Mouse (Mus musculus) inflammation-experienced regulatory T-cells, adult 16 weeks (primary cell): Measurements from ENCODE around the gene Odf3. TPM values are rescaled to one million over a fixed set of nuclear protein-coding genes. Genes with fewer than 3 reads are reported as not detected.

ENCODE experiments used
- polyA plus RNA-seq: library from polyadenylated mRNA; unstranded; fragments of 100-300 nt; shearing (Covaris generic); gene quantifications from one replicate; pipeline ENCODE4 v1.2.1, GENCODE M21; 2017

Gene Odf3
- not detected for polyA plus RNA-seq

GRCm38 (mm10) chr7:140847755-140848580, at the start of gene Odf3:
Gene Odf3, plus strand, starts transcription at chr7:140847805.

GRCm38 (mm10) chr7:140821653-140822329, 25.8 kb upstream of the Odf3 start, which contains the start of gene Zfp941:
Gene Zfp941, minus strand, starts transcription at chr7:140822178.

GRCm38 (mm10) chr7:140834968-140835757, 12.4 kb upstream of the Odf3 start, which contains the start of gene Urah:
Gene Urah, plus strand, starts transcription at chr7:140835018.

GRCm38 (mm10) chr7:140844905-140845665, 2.5 kb upstream of the Odf3 start, which contains the start of gene Scgb1c1:
Gene Scgb1c1, plus strand, starts transcription at chr7:140845547.

GRCm38 (mm10) chr7:140855860-140856784, 8.5 kb downstream of the Odf3 start, which contains the start of gene Gm45785:
Gene Gm45785, minus strand, starts transcription at chr7:140856331.

GRCm38 (mm10) chr7:140856785-140857549, 9.4 kb downstream of the Odf3 start, which contains the start of gene Ric8a:
Gene Ric8a, plus strand, starts transcription at chr7:140856957.

DNA sequence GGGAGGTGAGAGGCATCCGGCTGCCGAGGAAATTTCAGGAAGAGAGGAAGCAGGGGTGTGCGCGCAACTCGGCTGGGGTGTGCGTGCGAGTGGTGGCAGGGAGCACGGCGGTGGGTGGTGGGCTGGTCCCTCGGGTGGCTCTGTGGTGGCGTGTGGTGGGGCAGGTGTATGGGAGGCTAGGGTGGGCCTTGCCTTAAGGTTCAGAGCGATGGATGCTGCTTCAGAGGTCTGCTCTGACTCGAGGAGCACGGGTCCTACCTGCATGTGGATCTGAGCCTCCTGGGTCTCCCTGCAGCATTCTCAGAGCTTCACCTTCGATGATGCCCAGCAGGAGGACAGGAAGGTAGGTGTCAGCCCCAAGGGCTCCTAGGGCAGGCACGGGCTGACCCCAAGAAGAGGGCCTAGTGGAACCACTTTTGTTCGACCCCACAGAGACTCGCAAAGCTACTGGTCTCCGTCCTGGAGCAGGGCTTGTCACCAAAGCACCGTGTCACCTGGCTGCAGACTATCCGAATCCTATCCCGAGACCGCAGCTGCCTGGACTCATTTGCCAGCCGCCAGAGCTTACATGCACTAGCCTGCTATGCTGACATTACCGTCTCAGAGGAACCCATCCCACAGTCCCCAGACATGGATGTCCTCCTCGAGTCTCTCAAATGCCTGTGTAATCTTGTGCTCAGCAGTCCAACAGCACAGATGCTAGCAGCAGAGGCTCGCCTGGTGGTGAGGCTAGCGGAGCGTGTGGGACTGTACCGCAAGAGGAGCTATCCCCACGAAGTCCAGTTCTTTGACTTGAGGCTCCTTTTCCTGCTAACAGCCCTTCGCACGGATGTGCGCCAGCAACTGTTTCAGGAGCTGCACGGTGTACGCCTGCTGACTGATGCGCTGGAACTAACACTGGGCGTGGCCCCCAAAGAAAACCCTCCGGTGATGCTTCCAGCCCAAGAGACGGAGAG, 10.2 kb downstream of the Odf3 start, which contains the start of gene Bet1l:
Gene Bet1l, minus strand, starts transcription at position 28 of the 956 bp plus-strand sequence.

GRCm38 (mm10) chr7:140881696-140882468, 34.3 kb downstream of the Odf3 start, which contains the start of the genes Psmd13 and Sirt3:
Gene Psmd13, plus strand, starts transcription at chr7:140881968.
Gene Sirt3, minus strand, starts transcription at chr7:140882309.

GRCm38 (mm10) chr7:140900220-140900619, 52.6 kb downstream of the Odf3 start, which contains the start of gene Cox8b:
Gene Cox8b, minus strand, starts transcription at chr7:140900446.

Other genes with a start within 250 kb of the Odf3 start
- not detected for gene Olfr46, start 246.5 kb upstream of the Odf3 start, polyA plus RNA-seq
- gene Olfr61, start 218.8 kb upstream of the Odf3 start, polyA plus RNA-seq = not detected
- not detected for gene Olfr53, start 201.4 kb upstream of the Odf3 start, polyA plus RNA-seq
- gene Olfr539, start 187.9 kb upstream of the Odf3 start, polyA plus RNA-seq = 0.02 TPM
- not detected for gene Olfr45, start 165.9 kb upstream of the Odf3 start, polyA plus RNA-seq
- not detected for gene Olfr541, start 150.5 kb upstream of the Odf3 start, polyA plus RNA-seq
- not detected for gene Cyp2e1, start 84.1 kb upstream of the Odf3 start, polyA plus RNA-seq
- 0.66 TPM for gene Syce1, start 60.0 kb upstream of the Odf3 start, polyA plus RNA-seq
- 0.20 TPM for gene Zfp941, start 25.6 kb upstream of the Odf3 start, polyA plus RNA-seq
- not detected for gene Urah, start 12.8 kb upstream of the Odf3 start, polyA plus RNA-seq
- gene Scgb1c1, start 2.3 kb upstream of the Odf3 start, polyA plus RNA-seq = not detected
- not detected for gene Gm45785, start 8.5 kb downstream of the Odf3 start, polyA plus RNA-seq
- 165 TPM for gene Ric8a, start 9.2 kb downstream of the Odf3 start, polyA plus RNA-seq
- gene Bet1l, start 9.8 kb downstream of the Odf3 start, polyA plus RNA-seq = 56.9 TPM
- 242 TPM for gene Psmd13, start 34.2 kb downstream of the Odf3 start, polyA plus RNA-seq
- gene Sirt3, start 34.5 kb downstream of the Odf3 start, polyA plus RNA-seq = 13.3 TPM
- not detected for gene Cox8b, start 52.6 kb downstream of the Odf3 start, polyA plus RNA-seq
- not detected for gene Nlrp6, start 73.1 kb downstream of the Odf3 start, polyA plus RNA-seq
- gene Pgghg, start 93.6 kb downstream of the Odf3 start, polyA plus RNA-seq = 45.4 TPM
- 1.0 TPM for gene Ifitm5, start 102.5 kb downstream of the Odf3 start, polyA plus RNA-seq
- gene Gm45717, start 108.1 kb downstream of the Odf3 start, polyA plus RNA-seq = not detected
- 35.4 TPM for gene Ifitm2, start 108.2 kb downstream of the Odf3 start, polyA plus RNA-seq
- gene Ifitm1, start 119.4 kb downstream of the Odf3 start, polyA plus RNA-seq = 0.77 TPM
- gene Ifitm3, start 163.0 kb downstream of the Odf3 start, polyA plus RNA-seq = 6.3 TPM
- not detected for gene Ifitm6, start 170.1 kb downstream of the Odf3 start, polyA plus RNA-seq
- not detected for gene Gm17387, start 181.3 kb downstream of the Odf3 start, polyA plus RNA-seq
- 21.9 TPM for gene B4galnt4, start 213.3 kb downstream of the Odf3 start, polyA plus RNA-seq
- 422 TPM for gene Pkp3, start 230.4 kb downstream of the Odf3 start, polyA plus RNA-seq